Mouse (Mus musculus): ENCODE results near the gene Tmem94.

GRCm38 (mm10) chr11:115765607-115766141 is 441 bp downstream of the Tmem94 start:
- TF ChIP-seq CTCF (IDR thresholded peaks at IDR 0.05; ENCODE audit: low read depth, low read length) (no peak), POLR2A (IDR thresholded peaks at IDR 0.05; ENCODE audit: extremely low read depth, insufficient read depth, low read length) (no peak)
